Mouse (Mus musculus) lung, adult 18-20 months (tissue): ENCODE results near the gene Slc5a12.

Experiments used
- DNase-seq, 2 experiments: peaks; one replicate each; pipeline ENCODE4 v3.0.0; 2022; ENCODE audit warnings: mixed read lengths in 2 of 2

Slc5a12 gene

DNA sequence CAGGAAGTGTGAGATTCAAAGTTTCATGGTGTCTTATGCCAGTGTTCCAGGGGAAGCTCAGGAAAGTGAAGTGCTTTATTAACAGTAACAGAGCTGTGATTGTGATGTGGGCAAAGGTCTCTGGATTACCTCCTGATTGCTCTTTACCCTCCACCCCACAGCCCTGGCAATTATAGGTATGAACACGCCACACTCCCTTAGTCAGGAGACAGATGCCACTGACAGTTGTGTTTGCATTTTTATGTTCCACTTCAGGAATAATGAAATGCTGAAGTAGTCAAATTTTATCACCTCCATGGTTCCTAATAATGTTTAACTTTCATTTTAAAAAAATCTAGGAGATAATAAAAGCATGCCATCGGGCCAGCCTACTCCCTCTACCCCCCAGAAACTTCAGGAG, at the start of gene Slc5a12:
TSS of gene Slc5a12 (plus strand) at position 367 of the 400 bp plus-strand sequence.
- no peak for DNase-seq

DNA sequence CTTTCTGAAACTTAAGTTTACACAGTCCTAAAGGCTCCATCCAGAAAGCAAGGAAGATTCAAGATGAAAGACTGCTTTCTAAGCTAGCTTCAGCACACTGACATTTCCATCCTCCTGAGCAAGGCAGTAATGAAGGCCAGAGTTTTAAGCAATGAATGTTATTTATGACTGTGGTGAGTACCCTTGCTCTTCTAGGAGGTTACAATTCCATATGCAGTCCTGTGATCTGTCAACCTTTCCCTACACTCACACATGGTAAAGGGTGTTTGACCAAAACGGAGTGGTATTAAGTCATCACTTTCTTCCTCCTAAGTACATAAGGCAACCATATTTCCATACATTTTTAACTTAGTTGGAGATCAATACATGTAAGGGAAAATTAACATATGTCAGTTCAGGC, 41.0 kb upstream of the Slc5a12 start:
- DNase-seq, result no peak

DNA sequence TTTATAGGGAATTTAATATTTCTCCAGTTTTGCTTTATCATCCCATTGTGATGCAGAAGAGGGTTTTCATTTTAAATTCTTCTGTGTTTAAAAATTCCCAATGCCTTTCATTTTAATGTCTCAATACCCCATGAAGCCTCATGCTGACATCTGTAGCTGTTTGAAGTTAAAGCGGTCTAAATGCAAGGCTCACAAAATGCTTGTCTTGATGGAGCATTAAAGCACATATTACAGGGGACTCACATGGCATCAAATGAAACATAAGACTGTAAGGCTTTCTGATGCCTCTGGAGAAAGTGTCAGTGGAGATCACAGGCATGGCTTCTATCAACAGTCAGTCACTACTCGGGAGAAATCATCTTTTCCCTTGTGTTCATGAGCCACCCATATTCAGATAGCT, 34.5 kb upstream of the Slc5a12 start:
- DNase-seq, result no peak

DNA sequence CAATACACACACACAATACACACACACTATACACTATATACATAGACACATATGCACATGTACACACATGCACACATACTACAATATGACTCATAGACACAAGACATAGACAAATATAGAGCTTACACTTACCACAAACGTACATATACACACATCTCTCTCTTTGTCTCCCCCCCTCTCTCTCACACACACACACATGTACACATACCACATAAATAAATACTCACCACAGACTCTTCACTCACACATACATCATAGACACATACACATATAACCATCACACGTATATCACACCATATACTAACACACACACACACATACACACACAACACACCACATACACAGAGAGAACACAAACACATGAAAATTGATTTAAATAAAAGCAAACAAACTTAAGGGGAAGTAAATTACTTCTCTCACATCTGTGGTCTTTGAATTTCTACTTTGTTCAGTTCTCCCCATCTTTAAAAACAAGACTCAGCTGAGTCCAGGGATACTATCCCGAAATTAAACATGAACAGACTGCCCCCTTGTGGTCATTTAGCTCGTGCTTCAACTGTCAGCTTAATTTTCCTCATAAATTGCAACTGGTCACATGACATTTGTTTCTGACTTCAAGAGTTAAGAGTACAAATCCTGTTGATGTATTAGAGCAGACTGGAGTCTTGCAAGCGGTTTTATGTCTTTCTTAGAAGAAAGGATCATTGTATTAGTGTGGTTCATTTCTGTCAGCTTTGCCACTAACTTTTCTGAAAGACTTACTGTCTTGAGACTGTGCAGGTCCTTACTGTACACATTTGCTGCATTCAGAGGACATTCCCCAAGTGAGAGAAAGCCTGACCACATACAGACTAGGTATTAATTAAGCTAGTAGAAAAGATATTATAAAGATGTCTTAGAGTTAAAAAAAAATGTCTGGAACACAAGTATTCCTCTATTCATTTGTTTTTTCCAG, 32.1 kb upstream of the Slc5a12 start:
- peak; percentile 15 to 48 for DNase-seq

DNA sequence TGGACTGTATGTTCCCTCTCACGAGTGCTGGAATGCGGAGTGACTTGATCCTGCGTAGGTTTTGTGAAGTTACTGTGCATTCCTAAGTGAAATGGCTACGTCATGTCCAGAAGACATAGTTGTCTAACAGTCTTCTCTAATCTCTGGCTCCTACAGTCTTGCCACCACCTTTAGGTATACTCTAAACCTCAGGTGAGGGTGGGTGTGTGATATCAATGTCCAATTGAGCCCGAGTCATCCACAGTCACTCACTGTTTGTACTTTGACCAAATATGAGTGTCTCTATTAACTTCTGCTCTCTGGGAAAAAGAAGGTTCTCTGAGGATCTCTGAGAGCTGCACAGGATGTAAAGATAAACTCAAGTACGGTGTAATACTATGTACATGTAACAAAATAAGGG, 10.4 kb upstream of the Slc5a12 start:
- DNase-seq, result no peak

DNA sequence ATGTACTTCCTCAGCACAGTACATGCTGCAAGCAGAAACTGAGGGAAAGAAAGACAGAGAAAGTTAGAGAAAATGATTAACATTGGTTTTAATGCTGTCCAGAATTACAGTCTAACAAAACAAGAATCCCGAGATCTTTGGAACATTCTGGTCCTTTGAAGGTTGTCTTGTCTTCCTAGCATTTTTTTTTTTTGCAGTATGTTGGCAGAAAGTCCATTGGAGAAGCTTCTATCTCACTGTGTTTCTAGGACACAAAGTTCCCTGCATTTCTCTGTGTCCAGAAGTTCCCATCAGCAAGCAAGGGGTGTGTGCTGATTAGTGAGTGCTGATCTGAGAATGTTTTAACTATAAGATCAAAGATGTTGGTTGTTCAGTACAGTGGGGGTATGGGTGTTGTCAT, 7.1 kb upstream of the Slc5a12 start:
- no peak for DNase-seq

DNA sequence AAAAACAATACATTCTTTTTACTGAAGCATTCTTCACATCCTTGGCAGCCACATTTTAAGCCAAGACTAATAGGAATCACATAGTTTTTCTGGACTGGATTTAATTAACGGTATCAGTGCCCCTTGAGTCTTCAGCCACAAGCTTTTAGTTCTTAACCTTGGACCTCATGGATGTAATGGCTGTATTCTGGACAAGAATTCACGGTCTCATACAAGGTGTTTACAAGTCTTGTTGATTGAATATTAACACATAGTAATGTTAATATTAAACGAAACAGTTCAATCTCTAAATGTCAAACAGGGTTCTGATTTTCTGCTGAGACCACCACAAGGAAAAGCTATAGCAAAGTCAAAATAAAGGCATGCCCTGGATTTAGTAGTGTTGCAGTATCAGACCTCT, 4.8 kb upstream of the Slc5a12 start:
- DNase-seq, result no peak

DNA sequence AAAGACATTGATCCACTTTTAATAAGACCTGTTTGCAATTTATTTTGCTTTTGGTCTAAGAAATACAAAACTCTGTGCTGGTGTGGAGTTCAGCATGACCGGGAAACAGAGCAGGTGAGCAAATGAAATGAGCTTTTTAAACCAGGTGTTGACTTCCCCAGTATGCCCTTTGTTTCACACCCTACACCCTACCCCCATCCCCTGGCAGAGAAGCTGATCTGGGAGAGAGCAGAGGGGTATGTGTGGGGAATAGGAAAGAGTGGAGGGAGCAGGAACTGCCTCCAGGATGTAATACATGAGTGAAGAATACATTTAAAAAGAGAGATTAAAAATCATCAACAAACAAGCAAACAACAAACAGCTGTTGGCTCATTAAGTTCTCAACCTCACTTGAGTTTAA, 47.3 kb downstream of the Slc5a12 start:
- no peak for DNase-seq

DNA sequence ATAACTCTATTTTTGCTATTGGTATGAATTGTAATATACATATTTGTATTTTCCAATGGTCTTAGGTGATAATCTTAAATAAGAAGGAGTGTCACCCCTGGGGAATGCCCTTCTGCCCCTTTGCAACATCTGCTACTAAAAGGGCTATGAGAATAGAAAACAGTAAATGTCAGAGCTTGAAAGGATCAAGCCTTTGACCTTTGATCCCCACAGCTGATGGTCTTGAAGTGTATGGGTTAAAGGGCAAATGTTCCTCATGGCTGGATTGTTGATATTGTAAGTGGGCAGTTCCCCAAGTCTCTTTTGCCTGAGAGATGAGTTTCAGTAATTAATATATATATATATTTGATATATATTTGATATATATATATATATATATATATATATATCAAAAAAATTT, 47.7 kb downstream of the Slc5a12 start:
- no peak for DNase-seq

DNA sequence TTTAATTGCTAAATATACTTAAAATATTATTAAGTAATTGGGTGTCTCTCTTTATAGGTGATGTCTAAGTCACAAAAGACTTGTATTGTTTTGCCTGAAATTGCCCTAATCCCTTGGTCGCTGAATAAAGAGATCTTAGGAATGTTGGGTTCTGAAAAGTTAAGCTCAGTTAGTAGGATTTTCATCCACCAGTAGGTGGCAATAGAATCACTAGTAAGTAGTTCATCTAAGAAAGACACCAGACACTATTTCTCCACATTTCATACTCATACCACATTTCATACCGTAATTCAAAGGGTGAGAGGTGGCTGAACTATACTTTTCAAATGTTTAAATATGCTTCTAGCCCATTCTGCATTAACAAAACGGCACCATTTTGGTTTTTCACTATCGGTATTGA, 66.2 kb downstream of the Slc5a12 start:
- no peak for DNase-seq

DNA sequence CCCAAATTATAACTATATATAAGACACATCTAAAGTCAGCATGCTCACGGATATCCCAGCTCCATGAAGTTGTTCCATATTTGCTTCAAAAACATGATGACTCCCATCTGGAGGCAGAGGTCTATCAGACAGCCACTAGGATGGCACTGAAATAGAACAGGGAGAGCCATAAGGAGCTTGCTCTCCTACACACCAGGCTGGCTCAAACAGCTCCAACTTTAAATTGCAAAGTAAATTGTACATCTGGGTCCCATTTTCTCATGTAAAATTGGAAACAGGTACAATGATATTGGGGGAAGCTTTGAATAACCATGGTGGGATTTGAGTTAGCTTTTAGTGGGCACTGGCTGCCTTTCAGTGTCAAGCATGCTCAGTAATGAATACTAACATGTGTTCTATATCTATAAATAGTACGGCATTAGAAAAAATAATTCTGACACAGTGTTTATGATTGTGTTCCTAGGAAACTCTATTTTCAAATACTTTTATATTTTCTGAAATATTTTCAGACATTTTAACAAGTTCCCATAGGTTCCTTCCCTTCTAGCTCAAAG, 74.0 kb downstream of the Slc5a12 start:
- no peak for DNase-seq
